Mouse (Mus musculus) lung, adult 10 weeks (tissue): Measurements from ENCODE around the gene Zfp846. TPM values are rescaled to one million over a fixed set of nuclear protein-coding genes. Genes with fewer than 3 reads are reported as not detected.

Experiments
- polyA plus RNA-seq: library from polyadenylated mRNA; stranded (reverse); fragments of 350-450 nt; fragmentation: Illumina TruSeq; extraction: RNeasy Lipid Tissue Mini Kit (QIAGEN cat#74804); gene quantifications from one replicate; pipeline ENCODE4 v1.2.3, GENCODE M21; 2014; ENCODE audit warnings: low read depth, low replicate concordance; ENCODE audit not compliant: insufficient read depth

The Zfp846 gene
- 3.5 TPM for polyA plus RNA-seq

DNA sequence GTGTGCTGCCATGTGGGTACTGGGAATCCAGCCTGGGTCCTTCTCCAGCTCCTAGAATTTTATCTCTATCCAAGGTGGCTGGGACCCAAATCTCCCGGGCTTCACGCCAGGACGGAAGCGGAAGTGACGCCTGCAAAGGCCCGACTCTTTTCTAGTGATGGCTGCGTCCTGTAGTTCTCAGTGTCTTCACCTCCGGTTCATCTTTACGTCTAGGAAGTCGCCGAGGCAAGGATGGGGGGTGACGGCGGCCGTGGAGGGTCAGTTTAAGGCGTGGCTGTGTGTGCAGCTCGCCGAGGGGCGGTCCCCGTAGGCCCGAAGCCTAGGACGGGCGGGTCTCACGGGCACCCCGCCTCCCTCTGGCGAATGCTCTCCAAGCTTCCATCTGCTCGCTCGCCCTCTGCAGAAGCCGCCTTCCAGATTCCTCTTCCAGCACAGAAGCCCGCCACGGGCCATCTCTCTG lies at the start of gene Zfp846:
Zfp846 (plus strand) TSS at position 117 of the 460 bp plus-strand sequence.

GRCm38 (mm10) chr9:20642101-20642895 lies 61.2 kb downstream of the Zfp846 start, which contains the start of gene Ubl5:
Ubl5 (plus strand) TSS chr9:20642878.

DNA sequence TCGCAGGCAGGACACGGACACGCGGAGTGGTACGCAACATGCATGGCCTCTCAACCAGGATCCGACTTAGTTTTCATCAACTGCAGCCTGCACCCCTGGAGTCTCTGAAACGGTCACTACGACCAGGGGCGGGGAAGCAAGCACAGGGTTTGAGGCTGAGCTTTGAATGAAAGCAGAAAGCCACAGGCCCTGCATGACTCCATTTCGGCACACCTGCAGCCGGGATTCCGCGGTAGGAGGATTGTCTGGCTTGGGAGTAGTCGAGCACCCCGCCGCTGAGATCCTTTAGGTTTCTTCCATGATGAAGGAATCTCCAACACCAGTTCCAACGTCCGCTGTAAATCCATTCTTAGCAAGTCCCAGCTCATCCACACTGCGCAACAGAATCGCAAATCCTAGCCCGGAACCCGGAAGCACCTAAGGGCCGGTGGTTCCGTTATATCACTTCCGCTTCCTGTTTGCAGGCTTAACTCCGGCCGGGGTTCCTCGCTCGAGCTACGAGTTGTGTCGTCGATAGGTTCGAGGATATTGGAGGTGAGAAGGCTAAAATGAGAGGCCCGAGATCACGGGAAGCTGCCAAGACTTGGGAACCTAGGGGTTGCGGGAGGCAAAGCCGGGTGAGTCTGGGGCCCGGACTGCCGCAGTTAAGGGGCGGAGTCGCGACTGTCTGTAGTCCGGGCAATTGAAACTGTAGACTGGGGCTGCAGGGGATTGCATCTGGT lies 63.4 kb downstream of the Zfp846 start, which contains the start of gene Fbxl12:
Fbxl12 (minus strand) TSS at position 408 of the 722 bp plus-strand sequence.

DNA sequence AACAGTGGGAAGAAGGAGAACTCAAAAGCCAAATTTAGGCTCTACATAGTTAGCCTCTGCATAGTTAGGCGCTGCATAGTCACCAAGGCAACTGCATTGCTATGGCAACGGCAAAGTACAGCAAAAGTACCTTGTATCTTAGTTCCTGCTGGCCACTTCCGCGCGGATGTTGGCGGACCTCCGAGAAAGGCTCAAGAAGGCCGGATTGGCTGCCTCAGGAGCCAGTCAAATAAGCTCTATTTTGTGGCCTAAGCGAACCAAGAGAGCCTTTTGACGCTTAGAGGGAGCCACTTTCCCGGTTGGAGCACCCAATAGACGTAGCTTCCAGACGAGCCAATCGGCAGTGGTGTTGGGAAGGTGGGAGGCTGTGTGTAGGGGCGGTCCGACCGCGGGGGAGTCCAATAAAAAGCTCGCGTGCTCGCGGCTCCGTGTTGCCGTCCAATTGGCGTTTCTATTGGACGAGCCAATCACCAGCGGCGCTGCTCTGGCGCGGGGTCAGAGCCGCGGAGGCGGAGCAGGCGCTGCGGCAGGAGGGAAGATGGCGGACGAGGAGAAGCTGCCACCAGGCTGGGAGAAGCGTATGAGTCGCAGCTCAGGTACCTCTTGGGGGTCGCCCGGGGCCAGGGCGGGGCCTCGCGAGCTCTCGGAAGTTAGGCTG lies 70.6 kb downstream of the Zfp846 start, which contains the start of gene Pin1:
Pin1 (plus strand) TSS at position 494 of the 658 bp plus-strand sequence.

Other genes starting within 250 kb of the Zfp846 start
- not detected for gene Olfr18, start 245.2 kb upstream of the Zfp846 start, polyA plus RNA-seq
- 17.5 TPM for gene Zfp560, start 196.1 kb upstream of the Zfp846 start, polyA plus RNA-seq
- 2.0 TPM for gene Zfp26, start 121.1 kb upstream of the Zfp846 start, polyA plus RNA-seq
- gene Zfp426, start 88.5 kb upstream of the Zfp846 start, polyA plus RNA-seq: 8.7 TPM
- gene Zfp266, start 59.9 kb upstream of the Zfp846 start, polyA plus RNA-seq: 8.2 TPM
- 615 TPM for gene Ubl5, start 61.6 kb downstream of the Zfp846 start, polyA plus RNA-seq
- gene Fbxl12, start 63.5 kb downstream of the Zfp846 start, polyA plus RNA-seq: 13.3 TPM
- gene Pin1, start 70.8 kb downstream of the Zfp846 start, polyA plus RNA-seq: 15.8 TPM
- gene Olfm2, start 165.1 kb downstream of the Zfp846 start, polyA plus RNA-seq: 4.6 TPM
- gene Col5a3, start 233.8 kb downstream of the Zfp846 start, polyA plus RNA-seq: 1.3 TPM
- gene Rdh8, start 237.2 kb downstream of the Zfp846 start, polyA plus RNA-seq: not detected